Mouse (Mus musculus): ENCODE results near the gene Tmbim6. TPM values are rescaled to one million over a fixed set of nuclear protein-coding genes. Genes with fewer than 3 reads are reported as not detected.
A peak's percentile ranks its signal among the peaks of the same experiment; 100 is the strongest.

Gene Tmbim6
- total RNA-seq, 2 experiments from 2014 or later: 341 to 355 TPM

DNA sequence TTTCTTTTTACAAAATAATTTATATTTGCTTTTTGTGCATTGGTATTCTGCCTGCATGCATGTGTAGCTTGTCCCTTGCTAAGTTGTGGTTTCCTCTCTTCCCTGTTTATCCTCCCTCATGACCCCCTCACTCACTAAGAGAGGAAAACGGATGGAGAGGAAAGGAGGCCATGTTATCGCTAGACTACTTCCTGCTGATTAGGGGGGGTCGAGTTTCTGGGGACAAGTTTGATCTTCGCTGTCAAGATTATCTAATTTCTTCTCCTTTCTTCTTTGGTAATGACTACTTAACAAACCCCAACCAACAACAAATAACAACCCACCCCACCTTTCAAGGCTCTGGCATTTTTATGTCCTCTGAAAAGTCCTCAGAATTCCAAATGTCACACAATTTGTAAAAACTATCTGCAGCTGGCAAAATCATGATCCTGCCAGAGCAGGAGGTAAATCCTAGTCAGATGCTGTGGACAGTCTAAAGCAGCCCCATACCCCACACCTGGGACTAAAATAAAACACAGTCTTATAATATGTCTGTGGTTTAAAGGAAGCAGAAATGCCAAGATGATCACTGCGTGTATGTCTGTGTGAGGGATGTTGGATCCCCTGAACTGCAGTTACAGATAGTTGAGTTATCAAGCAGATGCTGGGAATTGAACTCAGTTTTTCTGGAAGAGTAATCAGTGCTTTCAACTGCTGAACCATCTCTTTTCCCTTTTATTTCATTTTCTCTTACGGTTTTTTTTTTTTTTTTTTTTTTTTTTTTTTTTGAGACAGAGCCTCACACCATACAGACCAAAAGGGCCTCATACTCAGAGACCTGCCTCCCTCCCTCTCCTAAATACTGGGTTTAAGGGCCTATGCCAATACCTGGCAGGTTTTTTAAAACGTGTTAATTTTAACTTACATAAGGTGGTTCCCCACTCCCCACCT is 1.9 kb upstream of the Tmbim6 start:
- Histone ChIP-seq H3K4me3 (no peak overlapping the region), H3K27ac (no peak overlapping the region)
- TF ChIP-seq CTCF (conservative IDR thresholded peaks at IDR 0.05): no peak
- no peak for DNase-seq (ENCODE audit: low spot score in 2 of 2)

GRCm38 (mm10) chr15:99391975-99392374 is 707 bp upstream of the Tmbim6 start:
- Histone ChIP-seq H3K27ac (peak overlapping the region; percentile 77), H3K4me3 (peak overlapping the region; percentile 87)
- DNase-seq (ENCODE audit: low spot score in 2 of 2): no peak
- TF ChIP-seq CTCF (conservative IDR thresholded peaks at IDR 0.05): no peak

- DNase-seq (ENCODE audit: low spot score in 2 of 2): no peak
- Histone ChIP-seq H3K4me3 (peak overlapping the region; percentile 87), H3K27ac (peak overlapping the region; percentile 99)
- TF ChIP-seq CTCF (conservative IDR thresholded peaks at IDR 0.05): no peak
These were observed 937 bp downstream of the Tmbim6 start for GRCm38 (mm10) chr15:99393386-99394252.

DNA sequence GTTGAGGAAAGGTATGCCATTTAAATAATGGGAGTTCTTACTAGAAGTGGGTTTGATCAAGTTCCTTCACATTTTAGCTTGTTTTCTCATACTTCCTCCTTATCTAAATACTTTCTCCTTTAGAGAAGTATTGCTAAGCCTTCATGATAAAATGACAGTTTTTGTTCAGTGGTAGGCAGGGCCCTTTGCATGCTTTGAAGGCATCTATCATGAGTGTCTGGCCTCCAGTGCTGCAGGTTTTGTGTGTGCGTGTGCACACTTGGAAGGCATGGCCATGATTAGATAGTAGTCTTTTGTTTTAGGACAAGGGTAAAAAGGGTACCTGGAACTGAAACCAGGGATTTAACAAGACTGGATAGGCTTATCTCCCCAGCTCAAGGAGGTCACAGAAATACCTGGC is 3.8 kb downstream of the Tmbim6 start:
- no peak overlapping the region; the same call in 1 of the 2 replicates for H3K4me3 ChIP-seq
- DNase-seq (ENCODE audit: low spot score in 2 of 2): no peak
- H3K27ac ChIP-seq: no peak overlapping the region
- TF ChIP-seq CTCF (conservative IDR thresholded peaks at IDR 0.05): no peak

- no peak overlapping the region for H3K4me3 ChIP-seq
- H3K27ac ChIP-seq: no peak overlapping the region
- TF ChIP-seq CTCF (conservative IDR thresholded peaks at IDR 0.05): no peak
- DNase-seq (ENCODE audit: low spot score in 2 of 2): no peak
These were observed 4.2 kb downstream of the Tmbim6 start for GRCm38 (mm10) chr15:99396875-99397274.

DNA sequence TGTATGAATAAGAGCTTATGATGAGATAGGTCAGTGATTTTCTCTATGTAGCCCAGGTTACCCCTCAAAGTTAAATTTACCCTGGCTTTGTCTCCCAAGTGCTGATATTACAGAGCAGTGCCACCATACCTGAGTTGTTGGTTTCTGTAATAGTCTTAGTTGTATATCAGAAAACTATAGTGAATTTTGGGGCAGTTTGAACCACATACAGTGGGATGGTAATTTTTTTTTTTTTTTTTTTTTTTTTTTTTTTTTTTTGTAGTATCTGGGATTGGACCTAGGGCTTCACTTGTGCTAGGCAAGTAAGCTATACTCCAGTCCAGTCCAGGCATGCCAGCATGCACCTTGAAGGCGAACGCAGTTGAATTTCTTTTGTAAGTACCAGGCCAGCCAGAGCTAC is 4.9 kb downstream of the Tmbim6 start:
- no peak overlapping the region for H3K27ac ChIP-seq

DNA sequence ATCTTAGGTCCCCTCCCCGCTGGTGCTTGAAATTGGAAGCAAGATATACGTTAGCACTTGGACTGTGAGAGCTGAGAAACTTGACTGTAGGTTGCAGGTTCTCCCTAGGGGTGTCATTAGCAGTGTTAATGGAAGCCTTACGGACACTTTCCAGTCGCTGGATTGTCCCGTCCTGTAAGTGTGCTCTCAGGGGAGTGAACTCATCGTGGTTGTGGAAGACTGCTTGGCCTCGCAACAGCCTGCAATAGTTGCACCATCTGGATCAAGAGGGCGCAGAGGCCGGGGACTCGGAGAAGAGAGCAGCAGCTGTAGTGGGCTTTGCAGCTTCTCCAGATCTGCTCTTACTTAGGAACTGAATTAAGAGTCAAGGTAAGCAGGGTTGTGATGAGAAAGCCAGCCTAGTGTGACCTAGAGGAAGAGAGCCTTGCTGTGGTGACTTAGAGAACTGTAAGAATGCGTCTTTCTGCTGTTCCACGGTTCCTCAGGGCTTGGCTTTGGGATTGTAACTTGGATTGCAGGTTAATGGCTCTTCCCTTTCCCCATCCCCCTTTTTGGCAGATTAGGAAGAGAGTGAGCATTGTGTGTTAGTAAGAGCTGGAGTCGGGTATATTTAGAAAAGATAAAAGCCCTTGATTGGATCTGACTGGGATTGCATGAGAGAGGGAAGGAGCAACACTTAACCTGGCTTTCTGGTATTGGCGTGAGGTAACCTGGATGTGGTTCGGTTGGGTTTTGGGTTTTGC is 7.0 kb downstream of the Tmbim6 start:
- Histone ChIP-seq H3K27ac (no peak overlapping the region), H3K4me3 (no peak overlapping the region)
- DNase-seq (ENCODE audit: low spot score in 2 of 2): no peak
- TF ChIP-seq CTCF (conservative IDR thresholded peaks at IDR 0.05): no peak

More for the DNA sequence above, 4.9 kb downstream of the Tmbim6 start:
- no peak for TF ChIP-seq CTCF (conservative IDR thresholded peaks at IDR 0.05)
- H3K4me3 ChIP-seq: no peak overlapping the region
- DNase-seq (ENCODE audit: low spot score in 2 of 2): no peak

DNA sequence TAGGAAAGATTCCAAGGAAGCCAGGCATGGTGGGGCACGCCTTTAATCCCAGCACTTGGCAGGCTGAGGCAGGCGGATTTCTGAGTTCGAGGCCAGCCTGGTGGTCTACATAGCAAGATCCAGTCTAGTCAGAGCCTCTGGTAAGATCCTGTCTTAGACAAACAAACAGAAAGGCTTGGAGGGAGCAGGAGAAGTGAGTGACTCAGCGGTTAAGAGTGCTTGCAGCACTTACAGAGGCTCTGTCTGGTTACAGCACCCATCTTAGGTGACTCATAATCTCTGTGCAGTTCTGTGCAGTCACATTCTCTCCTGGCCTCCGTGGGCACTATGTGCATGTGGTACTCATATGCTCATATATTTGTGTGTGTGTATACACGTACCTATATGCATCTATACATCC is 7.9 kb downstream of the Tmbim6 start:
- no peak for TF ChIP-seq CTCF (conservative IDR thresholded peaks at IDR 0.05)
- Histone ChIP-seq H3K4me3 (no peak overlapping the region), H3K27ac (no peak overlapping the region)
- DNase-seq (ENCODE audit: low spot score in 2 of 2): no peak

DNA sequence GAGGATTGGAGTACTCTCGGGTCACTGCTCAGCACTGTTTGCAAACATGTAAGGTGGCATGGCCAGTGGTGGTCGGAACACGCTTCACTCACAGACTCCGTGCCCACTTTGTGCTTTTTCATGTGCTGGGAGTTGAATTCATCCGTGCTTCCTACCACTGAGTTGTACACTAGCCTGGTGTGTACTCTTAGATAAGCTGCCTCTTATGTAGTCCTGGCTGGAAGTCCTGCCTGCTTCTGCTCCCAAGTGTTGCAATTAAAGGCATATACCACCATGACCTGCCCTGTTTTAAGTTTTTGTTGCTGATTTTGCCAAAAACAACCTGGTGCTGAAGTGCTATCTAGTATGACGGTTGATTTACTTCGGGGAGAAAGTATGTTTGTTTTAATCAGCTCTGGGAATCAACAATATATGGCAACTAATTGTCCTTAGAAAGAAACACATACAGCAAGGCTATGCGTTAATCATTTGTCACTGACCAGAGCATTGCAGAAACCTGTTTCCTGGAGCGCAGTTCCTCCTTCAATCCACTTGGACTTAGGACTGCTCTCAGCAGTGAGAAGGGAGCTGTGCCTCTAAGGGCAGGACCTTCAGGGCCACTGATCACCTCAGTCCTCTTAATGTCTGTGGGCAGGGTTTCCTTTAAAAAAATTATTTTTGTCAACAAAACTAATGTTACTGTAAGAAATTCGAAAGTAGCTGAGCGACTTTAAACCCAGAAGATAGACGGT is 10.6 kb downstream of the Tmbim6 start:
- no peak for DNase-seq (ENCODE audit: low spot score in 2 of 2)
- H3K27ac ChIP-seq: no peak overlapping the region
- TF ChIP-seq CTCF (conservative IDR thresholded peaks at IDR 0.05): 0 out of 2 replicates have a peak, but pooled peaks have one; percentile 5
- H3K4me3 ChIP-seq: no peak overlapping the region

DNA sequence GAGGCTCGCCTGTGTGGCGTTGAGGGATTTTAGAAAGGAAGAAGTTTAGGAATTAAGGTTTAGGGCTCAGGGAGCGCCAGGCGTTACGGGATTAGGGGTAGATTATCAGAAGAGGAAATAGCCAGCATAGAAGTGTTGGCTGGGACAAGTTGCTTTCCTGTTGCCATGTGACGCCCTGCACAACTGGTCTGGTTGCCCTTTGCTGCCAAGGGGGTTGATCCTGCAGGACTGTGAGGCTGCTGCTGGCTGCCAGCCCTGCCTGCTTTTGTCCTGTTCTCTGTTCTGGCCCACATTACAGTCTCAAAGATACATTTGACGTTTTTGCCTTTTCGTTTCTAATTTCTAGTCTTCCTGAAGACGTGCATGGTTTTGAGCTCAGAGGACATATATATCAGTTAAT is 12.5 kb downstream of the Tmbim6 start:
- H3K27ac ChIP-seq: peak overlapping the region; percentile 49; the same call in 1 of the 2 replicates
- DNase-seq (ENCODE audit: low spot score in 2 of 2): no peak
- H3K4me3 ChIP-seq: no peak overlapping the region
- TF ChIP-seq CTCF (conservative IDR thresholded peaks at IDR 0.05): no peak

DNA sequence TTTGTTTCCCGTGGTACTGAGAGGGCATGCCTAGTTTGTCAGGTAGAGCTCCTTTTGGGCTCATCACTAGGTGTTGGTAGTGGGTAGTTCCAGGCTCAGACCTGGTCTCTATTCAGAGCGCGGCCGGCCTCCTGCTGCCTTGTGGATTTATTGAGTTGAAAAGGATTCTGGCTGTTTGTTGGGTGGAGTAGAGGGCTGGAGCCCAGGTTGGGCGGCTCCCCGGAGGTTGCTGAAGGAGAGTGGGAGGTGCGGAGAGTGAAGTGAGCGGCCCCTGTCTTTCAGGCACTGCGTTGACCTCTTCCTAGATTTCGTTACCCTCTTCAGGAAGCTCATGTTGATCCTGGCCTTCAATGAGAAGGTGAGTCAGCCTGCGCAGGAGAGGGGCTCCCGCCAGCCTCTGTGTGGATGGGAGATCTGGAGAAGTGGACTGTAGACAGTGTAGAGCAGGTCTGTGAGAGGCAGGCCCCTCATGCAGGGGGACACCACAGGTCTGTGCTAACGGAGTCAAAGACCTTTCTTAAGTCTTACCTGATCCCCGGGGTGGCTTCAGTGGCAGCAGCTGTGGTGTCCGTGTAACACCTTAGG is 14.4 kb downstream of the Tmbim6 start:
- no peak for TF ChIP-seq CTCF (conservative IDR thresholded peaks at IDR 0.05)
- DNase-seq (ENCODE audit: low spot score in 2 of 2): no peak
- H3K27ac ChIP-seq: no peak overlapping the region
- H3K4me3 ChIP-seq: no peak overlapping the region

- no peak for DNase-seq (ENCODE audit: low spot score in 2 of 2)
- TF ChIP-seq CTCF (conservative IDR thresholded peaks at IDR 0.05): no peak
- Histone ChIP-seq H3K4me3 (no peak overlapping the region), H3K27ac (no peak overlapping the region)
These were observed 16.2 kb downstream of the Tmbim6 start for GRCm38 (mm10) chr15:99408845-99409244.

Measured in layer of hippocampus, adult 2 months (tissue).